In the genomic region with DNA sequence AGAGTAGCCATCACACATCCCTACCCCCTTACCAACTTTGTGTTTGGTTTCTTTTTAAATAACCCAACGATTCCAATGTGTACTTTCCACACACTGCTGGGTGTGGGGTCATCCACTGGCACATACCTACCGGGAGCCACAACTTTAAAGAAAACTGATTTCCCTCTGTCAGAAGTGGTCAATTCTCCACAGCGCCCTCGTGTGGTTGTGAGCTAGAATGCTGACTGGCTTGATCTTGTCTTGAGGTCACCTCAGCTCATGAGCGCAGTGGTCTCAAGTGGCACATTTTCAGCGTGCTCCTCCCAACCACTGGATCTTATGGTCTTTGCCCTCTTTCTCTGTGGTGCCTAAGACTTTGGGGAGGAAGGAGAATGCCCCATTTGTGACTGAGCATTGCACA, we compare ENCODE assay signal across 9 mouse cellular contexts. TPM values are rescaled to one million over a fixed set of nuclear protein-coding genes. Genes with fewer than 3 reads are reported as not detected.
DNase-seq lines count a peak whose midpoint lies in the region; ATAC-seq and TF ChIP-seq lines count a peak whose summit lies in the region.
"Had no signal": no experiment of that assay in that cellular context is flagged by ENCODE, and none has a peak within 500 bp of the region (broad histone marks: within the 10 kb centered on the region; RNA-seq: fewer than 3 reads in every experiment).

No protein-coding gene starts in this region.

- intact Hi-C loops in gastrocnemius, postnatal 14 days (cut with DNase I; ENCODE audit: low total_unique reads), result no loop called here

- TF ChIP-seq POLR2A in bone marrow macrophage, adult 2 months (IDR thresholded peaks at IDR 0.05; ENCODE audit: borderline replicate concordance, low read depth, low read length), result no peak
- TF ChIP-seq POLR2A in thymus, adult 2 months (IDR thresholded peaks at IDR 0.05; ENCODE audit: control insufficient read depth, extremely low read depth, insufficient read depth, low read length, poor library complexity), result no peak

- H3K9ac ChIP-seq in neural tube, embryonic 15.5 days (replicated peaks), result no peak overlapping the region
- H3K9ac ChIP-seq in embryonic facial prominence, embryonic 14.5 days (ENCODE audit: low read depth, low read length), result no peak overlapping the region
- H3K9ac ChIP-seq: limb, embryonic 13.5 days had no signal

- H3K4me3 ChIP-seq in neural tube, embryonic 15.5 days (replicated peaks), result no peak overlapping the region
- no peak overlapping the region for H3K4me3 ChIP-seq in bone marrow macrophage, adult 2 months (ENCODE audit: insufficient read depth, low read length)
- H3K4me3 ChIP-seq in embryonic facial prominence, embryonic 14.5 days (ENCODE audit: low read depth, low read length), result no peak overlapping the region
- H3K4me3 ChIP-seq in thymus, adult 2 months (ENCODE audit: control insufficient read depth, insufficient read depth, low read length), result no peak overlapping the region
- H3K4me3 ChIP-seq: limb, embryonic 13.5 days had no signal

- H3K36me3 ChIP-seq in neural tube, embryonic 15.5 days, result no peaks in the 10 kb centered on the region
- no peaks in the 10 kb centered on the region for H3K36me3 ChIP-seq in embryonic facial prominence, embryonic 14.5 days (ENCODE audit: control insufficient read depth, insufficient read depth, low read length)
- no peaks in the 10 kb centered on the region for H3K36me3 ChIP-seq in thymus, adult 2 months (ENCODE audit: control insufficient read depth, insufficient read depth, low read length)
- H3K36me3 ChIP-seq: limb, embryonic 13.5 days had no signal

- no peak overlapping the region for H3K27ac ChIP-seq in neural tube, embryonic 15.5 days (replicated peaks)
- no peak overlapping the region for H3K27ac ChIP-seq in bone marrow macrophage, adult 2 months (ENCODE audit: insufficient read depth, low read depth, low read length)
- H3K27ac ChIP-seq in embryonic facial prominence, embryonic 14.5 days (replicated peaks; ENCODE audit: low read depth, low read length), result no peak overlapping the region
- no peak overlapping the region for H3K27ac ChIP-seq in thymus, adult 2 months (ENCODE audit: control insufficient read depth, insufficient read depth, low read length)
- H3K27ac ChIP-seq: limb, embryonic 13.5 days had no signal

- DNase-seq in gastrocnemius, postnatal 10 days, result peak; percentile 20
- DNase-seq in gastrocnemius, postnatal 14 days, result no peak
- peak; percentile 56 for DNase-seq in neural tube, embryonic 10.5 days (ENCODE audit: extremely low spot score, low spot score)
- DNase-seq in embryonic facial prominence, embryonic 14.5 days (ENCODE audit: low spot score), result peak; percentile 12
- DNase-seq in lung, postnatal 36 days, result peak; percentile 12
- peak; percentile 52 for DNase-seq in thymus, adult 2 months

- 29% methylated on average over 6 of the region's 6 CpGs for WGBS in neural tube, embryonic 15.5 days
- 31% methylated on average over 6 of the region's 6 CpGs for WGBS in embryonic facial prominence, embryonic 14.5 days
- WGBS in thymus, adult 2 months, result 20% methylated on average over 6 of the region's 6 CpGs

- TF ChIP-seq CTCF in bone marrow macrophage, adult 2 months (IDR thresholded peaks at IDR 0.05; ENCODE audit: low read depth, low read length), result peak; percentile 63
- peak; percentile 53; the same call in 1 of the 2 replicates for TF ChIP-seq CTCF in thymus, adult 2 months (IDR thresholded peaks at IDR 0.05; ENCODE audit: borderline replicate concordance, control insufficient read depth, extremely low read depth, insufficient read depth, low read length, poor library complexity)

- H3K4me1 ChIP-seq in neural tube, embryonic 15.5 days, result no peaks in the 10 kb centered on the region
- H3K4me1 ChIP-seq in bone marrow macrophage, adult 2 months (ENCODE audit: control insufficient read depth, insufficient read depth, low read length), result no peaks in the 10 kb centered on the region
- no peaks in the 10 kb centered on the region for H3K4me1 ChIP-seq in embryonic facial prominence, embryonic 14.5 days (ENCODE audit: control insufficient read depth, insufficient read depth, low read length)
- H3K4me1 ChIP-seq in thymus, adult 2 months (replicated peaks; ENCODE audit: control insufficient read depth, insufficient read depth, low read length), result no peaks in the 10 kb centered on the region
- H3K4me1 ChIP-seq: limb, embryonic 13.5 days had no signal

- H3K27me3 ChIP-seq in neural tube, embryonic 15.5 days (replicated peaks), result no peaks in the 10 kb centered on the region; the same call in 1 of the 2 replicates
- H3K27me3 ChIP-seq in embryonic facial prominence, embryonic 14.5 days (replicated peaks; ENCODE audit: control insufficient read depth, insufficient read depth, low read length), result no peaks in the 10 kb centered on the region
- H3K27me3 ChIP-seq in thymus, adult 2 months (ENCODE audit: control insufficient read depth, insufficient read depth, low read length), result no peaks in the 10 kb centered on the region
- H3K27me3 ChIP-seq: limb, embryonic 13.5 days had no signal

- no peak overlapping the region for H3K4me2 ChIP-seq in neural tube, embryonic 15.5 days
- H3K4me2 ChIP-seq in embryonic facial prominence, embryonic 14.5 days (ENCODE audit: low read depth, low read length), result no peak overlapping the region
- H3K4me2 ChIP-seq: limb, embryonic 13.5 days had no signal

- no peaks in the 10 kb centered on the region for H3K9me3 ChIP-seq in neural tube, embryonic 15.5 days (replicated peaks)
- H3K9me3 ChIP-seq in embryonic facial prominence, embryonic 14.5 days (ENCODE audit: control insufficient read depth, low read length), result no peaks in the 10 kb centered on the region
- H3K9me3 ChIP-seq: limb, embryonic 13.5 days had no signal

- no peak for ATAC-seq in neural tube, embryonic 15.5 days (ENCODE audit: low FRiP score)
- no peak for ATAC-seq in embryonic facial prominence, embryonic 14.5 days (ENCODE audit: low read depth)

RNA-seq across cellular contexts. Expression of gene Nms, which starts 2.2 kb away (rescaled TPM):
- not detected for total RNA-seq in gastrocnemius, postnatal 10 days (2021)
- not detected for total RNA-seq in gastrocnemius, postnatal 14 days (2021)
- 8.6 and 9.1 TPM in 2 replicates for polyA plus RNA-seq in neural tube, embryonic 15.5 days (2015; fragmentation: Nextera tagmentation; extraction: Ambion mirVana)
- polyA plus RNA-seq in bone marrow macrophage, adult 2 months (2012; ENCODE audit: insufficient read depth, insufficient read length, missing spikeins), result not detected in 2 replicates
- polyA plus RNA-seq in embryonic facial prominence, embryonic 14.5 days (2014; fragmentation: Nextera tagmentation; extraction: Ambion mirVana), result not detected in 2 replicates
- 0.22 and 0.27 TPM in 2 replicates for polyA plus RNA-seq in thymus, adult 2 months (2012; rRNA removed)
- polyA plus RNA-seq: limb, embryonic 13.5 days had no signal

RNA-seq across cellular contexts. Expression of gene Chst10, which starts 38.8 kb away (rescaled TPM):
- total RNA-seq in gastrocnemius, postnatal 10 days (2021), result 1 to 10 TPM; 1.3 TPM
- total RNA-seq in gastrocnemius, postnatal 14 days (2021), result under 1 TPM; 0.20 to 0.53 TPM
- 46.0 and 47.5 TPM in 2 replicates for polyA plus RNA-seq in neural tube, embryonic 15.5 days (2015; fragmentation: Nextera tagmentation; extraction: Ambion mirVana)
- polyA plus RNA-seq in bone marrow macrophage, adult 2 months (2012; ENCODE audit: insufficient read depth, insufficient read length, missing spikeins), result not detected in 2 replicates
- 8.1 and 8.4 TPM in 2 replicates for polyA plus RNA-seq in embryonic facial prominence, embryonic 14.5 days (2014; fragmentation: Nextera tagmentation; extraction: Ambion mirVana)
- polyA plus RNA-seq in thymus, adult 2 months (2012; rRNA removed), result 20.5 and 20.9 TPM in 2 replicates

RNA-seq across cellular contexts. Expression of gene Pdcl3, which starts 48.6 kb away (rescaled TPM):
- total RNA-seq in gastrocnemius, postnatal 10 days (2021), result 10 to 100 TPM; 88.6 to 89.5 TPM
- 10 to 100 TPM; 64.4 to 70.5 TPM for total RNA-seq in gastrocnemius, postnatal 14 days (2021)
- 164 and 171 TPM in 2 replicates for polyA plus RNA-seq in neural tube, embryonic 15.5 days (2015; fragmentation: Nextera tagmentation; extraction: Ambion mirVana)
- 84.9 and 104 TPM in 2 replicates for polyA plus RNA-seq in bone marrow macrophage, adult 2 months (2012; ENCODE audit: insufficient read depth, insufficient read length, missing spikeins)
- 147 and 149 TPM in 2 replicates for polyA plus RNA-seq in embryonic facial prominence, embryonic 14.5 days (2014; fragmentation: Nextera tagmentation; extraction: Ambion mirVana)
- polyA plus RNA-seq in thymus, adult 2 months (2012; rRNA removed), result 18.0 and 22.2 TPM in 2 replicates
